Mouse (Mus musculus) ES-E14 (cell line): ENCODE measurements around the gene Cand1. TPM values are rescaled to one million over a fixed set of nuclear protein-coding genes. Genes with fewer than 3 reads are reported as not detected.

Experiments used
- DNase-seq: peaks from one replicate; pipeline ENCODE4 v3.0.0-alpha.2; 2013; ENCODE audit warnings: low read depth, low spot score
- H3K27ac ChIP-seq: 2 replicates; pipeline ENCODE4 v1.5.1; 2012; ENCODE audit warnings: low read depth, mild to moderate bottlenecking, low read length, moderate library complexity, mixed read lengths; ENCODE audit not compliant: poor library complexity, insufficient read depth, severe bottlenecking
- H3K36me3 ChIP-seq: 2 replicates; pipeline ENCODE4 v1.6.1; 2012; ENCODE audit warnings: mild to moderate bottlenecking, low read length, moderate library complexity, mixed read lengths; ENCODE audit not compliant: control insufficient read depth, poor library complexity, insufficient read depth, severe bottlenecking
- H3K4me1 ChIP-seq, 2 experiments: fragments of 150-350 bp in 1 of 2; sonication (generic) in 1 of 2; 2 replicates each; pipeline ENCODE4 v1.6.1; 2012; ENCODE audit warnings: low read length in 2 of 2, mild to moderate bottlenecking in 1 of 2, mixed read lengths in 1 of 2; ENCODE audit not compliant: control insufficient read depth in 2 of 2, insufficient read depth in 2 of 2, poor library complexity in 1 of 2
- H3K4me3 ChIP-seq, 2 experiments: fragments of 150-350 bp in 1 of 2; sonication (generic) in 1 of 2; 2 replicates each; pipeline ENCODE4 v1.5.1; 2012; ENCODE audit warnings: low read length in 2 of 2, low read depth in 1 of 2, mild to moderate bottlenecking in 1 of 2, mixed read lengths in 1 of 2; ENCODE audit not compliant: insufficient read depth in 1 of 2, poor library complexity in 1 of 2, severe bottlenecking in 1 of 2
- H3K9ac ChIP-seq: 2 replicates; pipeline ENCODE4 v1.6.1; 2012; ENCODE audit warnings: low read depth, mild to moderate bottlenecking, low read length, mixed read lengths; ENCODE audit not compliant: poor library complexity, insufficient read depth, severe bottlenecking
- H3K9me3 ChIP-seq: fragments of 150-350 bp; sonication (generic); 2 replicates; pipeline ENCODE4 v1.6.1; 2012; ENCODE audit warnings: low read depth, mild to moderate bottlenecking, low read length; ENCODE audit not compliant: control insufficient read depth, insufficient read depth
- CHD2 ChIP-seq: IDR thresholded peaks from 2 replicates; pipeline ENCODE4 v1.6.1; 2014; ENCODE audit warnings: mild to moderate bottlenecking, low read depth, low read length, inconsistent platforms
- HCFC1 ChIP-seq: IDR thresholded peaks from 2 replicates; pipeline ENCODE4 v1.6.1; 2012; ENCODE audit warnings: low read length, inconsistent platforms, borderline replicate concordance; ENCODE audit not compliant: insufficient read depth
- MAFK ChIP-seq: IDR thresholded peaks from 2 replicates; pipeline ENCODE4 v1.6.1; 2014; ENCODE audit warnings: mild to moderate bottlenecking, low read depth, low read length, inconsistent platforms; ENCODE audit not compliant: insufficient read depth
- ZC3H11A ChIP-seq: IDR thresholded peaks from 2 replicates; pipeline ENCODE4 v1.6.1; 2012; ENCODE audit warnings: low read depth, mild to moderate bottlenecking, inconsistent platforms, low read length, borderline replicate concordance
- ZNF384 ChIP-seq: IDR thresholded peaks from 2 replicates; pipeline ENCODE4 v1.6.1; 2012; ENCODE audit warnings: low read depth, low read length, inconsistent platforms
- in situ Hi-C, 2 experiments: fragments of 600-800 bp; cut with MboI; formaldehyde crosslinking; loops; one replicate each; pipeline ENCODE4 v1.15.1; 2025; ENCODE audit warnings: low sequenced_read_pairs in 2 of 2, inconsistent platforms in 1 of 2; ENCODE audit not compliant: unreplicated experiment in 2 of 2
- total RNA-seq: library from RNA; depleted of rRNA; stranded (reverse); fragments of 300-350 nt; gene quantifications from 2 replicates; pipeline ENCODE4 v1.2.3, GENCODE M21; 2012

The Cand1 gene
- total RNA-seq, 1 experiment = 122 TPM

GRCm38 (mm10) chr10:119238985-119239631, 747 bp downstream of the Cand1 start:
- Histone ChIP-seq H3K4me1 (peaks cover 3 to 6% of the 10 kb centered on the region in 2 experiments; a peak in 3 of 4 replicates), H3K9me3 (no peaks in the 10 kb centered on the region), H3K27ac (peak overlapping the region; percentile 94), H3K9ac (peak overlapping the region; percentile 96), H3K4me3 (peak overlapping the region; percentile 87 to 98), H3K36me3 (peaks cover 5% of the 10 kb centered on the region)
- TF ChIP-seq MAFK (no peak), CHD2 (no peak), ZNF384 (no peak), HCFC1 (no peak), ZC3H11A (no peak)
- in situ Hi-C loops = no loop called here
- peak; percentile 37 for DNase-seq

- TF ChIP-seq ZNF384 (no peak), MAFK (no peak), CHD2 (no peak), HCFC1 (no peak), ZC3H11A (no peak)
- no peaks in the 10 kb centered on the region; the same call in 1 of the 2 replicates for H3K36me3 ChIP-seq
- no peak overlapping the region for H3K27ac ChIP-seq
- peaks cover 4 to 8% of the 10 kb centered on the region in 2 experiments; a peak in 2 of 4 replicates for H3K4me1 ChIP-seq
- no peak for DNase-seq
- no peak overlapping the region for H3K9ac ChIP-seq
- no peaks in the 10 kb centered on the region for H3K9me3 ChIP-seq
- in situ Hi-C loops = no loop called here
- no peak overlapping the region for H3K4me3 ChIP-seq
Measured at GRCm38 (mm10) chr10:119231526-119231925, 8.3 kb downstream of the Cand1 start.

DNA sequence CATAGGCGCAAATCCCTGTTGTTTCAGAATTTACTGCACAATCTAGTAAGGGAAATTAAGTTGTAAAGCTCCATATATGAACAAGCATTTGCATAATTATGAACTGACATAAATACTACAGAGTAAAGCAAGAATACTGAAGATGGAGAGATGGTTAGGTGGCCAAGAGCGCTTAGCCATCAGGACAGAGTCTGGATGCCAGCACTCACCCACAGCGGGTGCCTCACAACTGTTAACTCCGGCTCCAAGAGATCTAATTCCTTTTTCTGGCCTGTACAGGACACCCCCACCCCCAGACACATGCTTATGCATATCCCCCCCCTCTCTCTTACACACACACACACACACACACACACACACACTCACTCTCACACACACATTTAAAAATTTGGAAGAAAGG, 9.2 kb downstream of the Cand1 start:
- Histone ChIP-seq H3K9ac (no peak overlapping the region), H3K27ac (no peak overlapping the region), H3K36me3 (peaks cover 3% of the 10 kb centered on the region; the same call in 1 of the 2 replicates), H3K4me3 (no peak overlapping the region), H3K9me3 (no peaks in the 10 kb centered on the region), H3K4me1 (peaks cover 4 to 8% of the 10 kb centered on the region in 2 experiments; a peak in 2 of 4 replicates)
- TF ChIP-seq HCFC1 (no peak), CHD2 (no peak), ZC3H11A (no peak)
- DNase-seq = no peak
- in situ Hi-C loops = no loop called here

DNA sequence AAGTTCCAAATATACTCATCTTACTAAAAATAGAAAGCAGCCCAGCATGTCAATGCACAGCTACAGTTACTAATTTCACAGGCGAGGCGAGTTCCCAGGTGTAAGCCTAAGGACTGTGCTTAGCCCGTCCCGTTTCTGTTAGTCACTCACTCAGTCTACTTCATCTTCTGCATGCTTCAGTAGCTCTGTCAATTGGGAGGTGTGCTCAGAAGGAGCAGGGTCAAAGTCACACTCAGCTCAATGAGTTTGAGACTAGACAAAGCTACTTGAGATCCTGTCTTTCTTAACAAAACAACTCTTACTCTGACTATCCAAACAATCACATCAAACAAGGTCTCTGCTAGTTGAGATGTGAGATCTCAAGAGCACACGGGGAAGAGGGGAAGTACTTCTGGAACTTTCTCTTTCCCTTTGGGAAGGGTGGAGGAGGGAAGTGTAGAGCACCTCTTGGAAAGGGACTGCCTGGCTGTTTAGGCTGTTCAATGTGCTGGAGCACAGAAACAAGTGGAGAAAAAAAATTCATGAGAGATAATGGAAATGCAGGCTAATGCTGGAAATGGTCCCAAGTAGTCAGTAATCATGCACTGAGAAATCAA, 9.7 kb downstream of the Cand1 start:
- no peak for DNase-seq
- Histone ChIP-seq H3K9me3 (no peaks in the 10 kb centered on the region), H3K4me1 (peaks cover 4 to 8% of the 10 kb centered on the region in 2 experiments; a peak in 2 of 4 replicates), H3K4me3 (no peak overlapping the region), H3K36me3 (peaks cover 3% of the 10 kb centered on the region; the same call in 1 of the 2 replicates), H3K27ac (no peak overlapping the region), H3K9ac (no peak overlapping the region)
- no peak for TF ChIP-seq HCFC1
- TF ChIP-seq ZNF384 = no peak
- TF ChIP-seq CHD2 = no peak
- TF ChIP-seq MAFK = no peak
- TF ChIP-seq ZC3H11A = no peak
- in situ Hi-C loops = no loop called here
